Mouse (Mus musculus) neutrophil, adult 59 days (primary cell): ENCODE results near the gene Sgce. TPM values are rescaled to one million over a fixed set of nuclear protein-coding genes. Genes with fewer than 3 reads are reported as not detected.

Source experiments
- total RNA-seq, 2 experiments: library from RNA; stranded (reverse); gene quantifications; 1 replicate in 1 of 2; 2 replicates in 1 of 2; pipeline ENCODE4 v1.2.4; 2023

Gene Sgce
- total RNA-seq = not detected

GRCm38 (mm10) chr6:4746696-4747439, at the start of gene Sgce, which contains the start of gene Peg10:
Gene Sgce (minus strand): TSS chr6:4747207.
Gene Peg10 (plus strand): TSS chr6:4747306.

Other genes with a start within 250 kb of the Sgce start
- 10 to 100 TPM; 31.3 to 56.0 TPM for gene Col1a2, start 242.4 kb downstream of the Sgce start, total RNA-seq
- 10 to 100 TPM; 14.9 to 17.8 TPM for gene Casd1, start 146.4 kb downstream of the Sgce start, total RNA-seq
- under 1 TPM; 0.09 to 0.16 TPM for gene Peg10, start 99 bp upstream of the Sgce start, total RNA-seq
- 1 to 10 TPM; 3.1 TPM for gene Ppp1r9a, start 155.7 kb upstream of the Sgce start, total RNA-seq